Mouse (Mus musculus) forebrain, embryonic 11.5 days (tissue): ENCODE measurements at regions not wholly inside any gene's neighbourhood (a gene's known extent, or its start where the extent isn't known, plus 50 kb on each side); places are given as distances from the start of the nearest gene placed in this dataset.
"Not testable (repeated sequence)": the region's sequence is repeated elsewhere in the genome, so short reads cannot be mapped to it uniquely, and the experiment has no call there.

Experiments used
- ATAC-seq: fragments of 200-750 bp; cut with Nextera tagmentation; replicated peaks from 2 replicates; pipeline ENCODE4 v1.8.0; 2017; ENCODE audit warnings: moderate TSS enrichment; ENCODE audit not compliant: low FRiP score
- DNase-seq: peaks from one replicate; pipeline ENCODE4 v3.0.0-alpha.2; 2017; ENCODE audit warnings: low spot score
- H3K27ac ChIP-seq: fragments of 300-500 bp; sonication (generic); 2 replicates; pipeline ENCODE4 v1.5.1; 2014; ENCODE audit warnings: low read depth, low read length
- H3K27me3 ChIP-seq: fragments of 300-500 bp; sonication (generic); 2 replicates; pipeline ENCODE4 v1.6.1; 2014; ENCODE audit warnings: mild to moderate bottlenecking, low read length, mixed read lengths; ENCODE audit not compliant: control insufficient read depth, insufficient read depth
- H3K36me3 ChIP-seq: fragments of 300-500 bp; sonication (generic); 2 replicates; pipeline ENCODE4 v1.6.1; 2014; ENCODE audit warnings: mild to moderate bottlenecking, low read length, moderate library complexity, mixed read lengths; ENCODE audit not compliant: control insufficient read depth, insufficient read depth
- H3K4me1 ChIP-seq: fragments of 300-500 bp; sonication (generic); replicated peaks from 2 replicates; pipeline ENCODE4 v1.6.1; 2014; ENCODE audit warnings: low read length, mixed read lengths; ENCODE audit not compliant: control insufficient read depth, insufficient read depth
- H3K4me2 ChIP-seq: fragments of 300-500 bp; sonication (generic); 2 replicates; pipeline ENCODE4 v1.6.1; 2014; ENCODE audit warnings: low read depth, mild to moderate bottlenecking, low read length, moderate library complexity, mixed read lengths; ENCODE audit not compliant: severe bottlenecking
- H3K4me3 ChIP-seq: fragments of 300-500 bp; sonication (generic); 2 replicates; pipeline ENCODE4 v1.5.1; 2014; ENCODE audit warnings: low read depth, low read length
- H3K9ac ChIP-seq: fragments of 300-500 bp; sonication (generic); 2 replicates; pipeline ENCODE4 v1.6.1; 2014; ENCODE audit warnings: low read length
- H3K9me3 ChIP-seq: fragments of 300-500 bp; sonication (generic); 2 replicates; pipeline ENCODE4 v1.6.1; 2016; ENCODE audit warnings: low read length, mixed read lengths; ENCODE audit not compliant: control insufficient read depth
- WGBS: fragments of 180-500 bp; shearing (Covaris S2); extraction: QIAGEN DNeasy Blood & Tissue Kit; methylation state at CpG from one replicate; pipeline ENCODE4 v1.1.7; 2014; 5-methylcytosine and 5-hydroxymethylcytosine counted together

DNA sequence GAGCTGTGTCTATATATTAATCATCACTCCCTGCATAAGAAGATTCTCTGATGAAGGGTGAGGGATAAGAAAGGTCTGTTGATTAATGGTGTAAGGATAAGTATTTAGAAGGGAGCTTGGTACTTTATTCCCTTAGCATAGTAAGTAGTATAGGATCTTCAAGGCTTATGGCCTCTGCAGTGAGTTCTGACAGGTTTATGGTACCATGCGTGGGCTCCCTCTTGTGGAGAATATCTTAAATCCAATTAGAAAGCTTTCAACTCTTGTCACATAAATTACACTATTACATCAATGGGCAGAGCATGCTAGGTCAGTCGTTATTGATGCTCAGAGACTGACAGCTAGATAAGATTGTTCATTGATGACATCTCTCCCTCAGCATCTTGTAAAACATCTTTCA, 112.7 kb upstream of the Grin3a start:
- no peaks in the 10 kb centered on the region for H3K4me1 ChIP-seq
- H3K27ac ChIP-seq, result no peak overlapping the region
- WGBS, result 33% methylated on average over 2 of the region's 2 CpGs
- no peaks in the 10 kb centered on the region for H3K27me3 ChIP-seq
- H3K9ac ChIP-seq, result no peak overlapping the region
- DNase-seq (no peak), ATAC-seq (0 out of 2 replicates have a peak, but pooled peaks have one; percentile 10)
- H3K9me3 ChIP-seq, result no peaks in the 10 kb centered on the region
- H3K4me3 ChIP-seq, result no peak overlapping the region
- H3K4me2 ChIP-seq, result no peak overlapping the region
- H3K36me3 ChIP-seq, result no peaks in the 10 kb centered on the region

DNA sequence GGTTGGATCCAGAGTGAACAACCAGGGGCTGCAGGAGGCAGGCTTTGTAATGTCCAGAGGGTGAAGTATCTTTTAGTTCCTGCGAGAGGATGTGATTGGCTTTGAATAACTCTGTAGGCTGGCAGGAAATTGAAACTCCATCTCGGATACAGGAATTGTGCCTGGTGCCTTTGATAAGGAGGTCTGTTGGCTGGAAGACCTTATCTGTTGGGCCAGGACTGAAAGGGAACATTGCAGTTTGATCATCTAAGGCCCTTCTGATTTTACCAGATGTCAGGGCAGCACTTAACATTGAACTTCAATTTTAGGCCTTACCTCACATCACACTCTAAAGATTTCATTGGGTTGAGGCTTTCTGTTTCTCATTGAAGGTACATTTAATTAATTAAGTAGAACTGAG, 111.3 kb upstream of the Grin3a start:
- WGBS, result 47% methylated on average over 2 of the region's 2 CpGs
- no peak for DNase-seq

DNA sequence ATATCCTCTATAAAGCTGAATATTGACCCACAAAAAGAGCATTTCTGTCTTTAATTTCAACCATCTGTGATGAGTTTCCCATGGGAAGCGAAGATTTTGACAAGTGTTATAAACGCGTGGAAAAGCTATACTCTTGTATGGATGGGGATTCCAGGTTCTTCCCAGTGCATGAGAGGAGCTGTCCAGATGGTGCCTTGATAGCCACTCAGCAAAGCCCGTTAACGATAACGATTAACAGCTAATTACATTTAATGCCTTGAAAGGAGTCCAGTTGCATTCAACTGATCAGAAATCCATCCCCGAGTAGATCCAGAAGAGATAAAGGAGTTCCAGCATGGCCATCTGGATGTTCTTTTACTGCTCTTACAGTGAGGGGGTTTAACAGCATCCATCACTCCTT, 100.8 kb upstream of the Grin3a start:
- H3K27me3 ChIP-seq, result no peaks in the 10 kb centered on the region
- no peak for ATAC-seq
- no peaks in the 10 kb centered on the region for H3K36me3 ChIP-seq
- WGBS, result 69% methylated on average over 7 of the region's 7 CpGs
- no peaks in the 10 kb centered on the region for H3K4me1 ChIP-seq
- no peak overlapping the region for H3K4me3 ChIP-seq
- no peak overlapping the region for H3K9ac ChIP-seq
- DNase-seq, result no peak
- no peak overlapping the region for H3K27ac ChIP-seq
- no peaks in the 10 kb centered on the region for H3K9me3 ChIP-seq
- no peak overlapping the region for H3K4me2 ChIP-seq

More for the DNA sequence above, 111.3 kb upstream of the Grin3a start:
- no peak for ATAC-seq
- Histone ChIP-seq H3K4me2 (no peak overlapping the region), H3K36me3 (no peaks in the 10 kb centered on the region), H3K9ac (no peak overlapping the region), H3K9me3 (no peaks in the 10 kb centered on the region), H3K27ac (no peak overlapping the region), H3K4me1 (no peaks in the 10 kb centered on the region), H3K27me3 (no peaks in the 10 kb centered on the region), H3K4me3 (no peak overlapping the region)

DNA sequence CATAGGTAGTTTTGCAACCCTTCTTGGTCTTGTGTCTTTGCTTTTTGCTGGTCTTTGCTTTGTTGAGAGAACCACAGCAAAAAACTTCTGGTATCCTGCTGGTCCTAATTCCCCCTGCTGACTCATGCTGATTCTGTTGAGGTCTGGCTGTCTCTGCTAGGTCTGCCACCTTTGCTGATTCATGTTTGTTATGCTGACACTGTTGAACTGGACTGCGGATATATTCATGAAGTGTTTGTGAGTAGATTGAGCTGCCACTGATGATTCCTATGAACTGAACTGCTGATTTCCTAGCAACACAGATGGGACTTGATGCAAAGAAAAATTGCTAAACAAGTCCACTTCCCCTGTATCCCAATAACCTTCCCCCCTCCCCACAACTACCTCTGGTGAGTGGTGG, 91.9 kb upstream of the Grin3a start:
- ATAC-seq (no peak), DNase-seq (no peak)
- Histone ChIP-seq H3K27me3 (no peaks in the 10 kb centered on the region), H3K27ac (no peak overlapping the region), H3K4me2 (no peak overlapping the region), H3K9ac (no peak overlapping the region), H3K4me3 (no peak overlapping the region), H3K4me1 (no peaks in the 10 kb centered on the region), H3K9me3 (no peaks in the 10 kb centered on the region), H3K36me3 (no peaks in the 10 kb centered on the region)
- WGBS, result 100% methylated on average over 1 of the region's 1 CpGs

DNA sequence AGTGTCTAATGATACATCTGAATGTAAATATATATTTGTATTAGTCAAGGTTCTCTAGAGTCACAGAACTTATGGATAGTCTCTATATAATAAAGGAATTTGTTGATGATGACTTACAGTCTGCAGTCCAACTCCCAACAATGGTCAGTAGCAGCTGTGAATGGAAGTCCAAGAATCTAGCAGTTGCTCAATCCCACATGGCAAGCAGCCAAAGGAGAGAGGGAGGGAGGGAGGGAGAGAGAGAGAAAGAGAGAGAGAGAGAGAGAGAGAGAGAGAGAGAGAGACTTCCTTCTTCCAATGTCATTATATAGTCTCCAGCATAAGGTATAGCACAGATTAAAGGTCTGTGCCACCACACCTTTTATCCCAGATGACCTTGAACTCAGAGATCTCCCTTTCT, 84.1 kb upstream of the Grin3a start:
- H3K36me3 ChIP-seq, H3K9me3 ChIP-seq, H3K27ac ChIP-seq, H3K4me1 ChIP-seq, DNase-seq, H3K27me3 ChIP-seq, H3K4me2 ChIP-seq, H3K4me3 ChIP-seq, ATAC-seq, H3K9ac ChIP-seq: not testable (repeated sequence)

DNA sequence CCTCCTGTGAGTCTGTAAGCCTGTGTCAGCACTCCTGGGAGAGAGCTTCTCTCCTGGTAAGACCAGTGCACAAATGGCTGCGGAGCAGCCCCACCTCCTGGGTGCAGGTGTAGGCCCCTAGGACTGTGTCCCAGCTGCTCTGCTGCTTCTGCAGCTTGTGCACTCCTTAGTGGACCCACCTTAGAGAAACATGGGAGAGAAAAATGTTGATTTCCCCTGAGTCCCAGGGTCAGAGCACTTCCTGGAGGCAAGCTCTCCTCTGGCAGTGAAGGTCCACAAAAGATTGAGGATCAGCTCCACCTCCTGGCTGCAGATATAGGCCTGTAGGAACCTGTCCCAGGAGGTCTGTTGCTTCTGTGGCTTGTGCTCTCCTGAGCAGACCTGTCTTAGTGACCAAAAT, 81.5 kb upstream of the Grin3a start:
- H3K27ac ChIP-seq, result no peak overlapping the region
- H3K36me3 ChIP-seq, result no peaks in the 10 kb centered on the region
- no peaks in the 10 kb centered on the region for H3K9me3 ChIP-seq
- H3K4me3 ChIP-seq, result no peak overlapping the region
- H3K4me1 ChIP-seq, result no peaks in the 10 kb centered on the region
- no peak overlapping the region for H3K9ac ChIP-seq
- no peak for ATAC-seq
- DNase-seq, result no peak
- H3K27me3 ChIP-seq, result no peaks in the 10 kb centered on the region
- no peak overlapping the region for H3K4me2 ChIP-seq
- WGBS, result 73% methylated on average over 1 of the region's 1 CpGs

DNA sequence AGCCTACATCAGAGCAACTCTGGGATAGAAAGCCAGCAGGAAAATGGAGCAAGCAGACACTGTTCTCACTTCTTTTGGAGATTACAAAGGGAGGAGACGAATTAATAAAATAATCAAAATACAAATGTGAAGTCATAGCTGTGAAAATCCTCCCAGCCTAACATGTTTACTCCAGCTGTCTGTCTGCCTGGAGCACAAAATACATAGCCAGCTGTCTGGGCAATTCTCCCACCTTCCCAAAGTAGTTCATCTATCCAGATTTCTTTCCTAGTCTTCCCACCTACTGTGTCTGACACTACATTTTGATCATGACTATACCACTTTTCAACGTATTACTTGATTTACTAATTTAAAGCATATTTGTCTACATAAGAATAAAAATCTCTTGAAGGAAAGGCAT, 68.7 kb upstream of the Grin3a start:
- no peak for ATAC-seq
- DNase-seq, result no peak
- Histone ChIP-seq H3K4me2 (no peak overlapping the region), H3K36me3 (no peaks in the 10 kb centered on the region), H3K27me3 (no peaks in the 10 kb centered on the region), H3K4me1 (no peaks in the 10 kb centered on the region), H3K9ac (no peak overlapping the region), H3K27ac (no peak overlapping the region), H3K9me3 (no peaks in the 10 kb centered on the region), H3K4me3 (no peak overlapping the region)
- 85% methylated on average over 2 of the region's 2 CpGs for WGBS

DNA sequence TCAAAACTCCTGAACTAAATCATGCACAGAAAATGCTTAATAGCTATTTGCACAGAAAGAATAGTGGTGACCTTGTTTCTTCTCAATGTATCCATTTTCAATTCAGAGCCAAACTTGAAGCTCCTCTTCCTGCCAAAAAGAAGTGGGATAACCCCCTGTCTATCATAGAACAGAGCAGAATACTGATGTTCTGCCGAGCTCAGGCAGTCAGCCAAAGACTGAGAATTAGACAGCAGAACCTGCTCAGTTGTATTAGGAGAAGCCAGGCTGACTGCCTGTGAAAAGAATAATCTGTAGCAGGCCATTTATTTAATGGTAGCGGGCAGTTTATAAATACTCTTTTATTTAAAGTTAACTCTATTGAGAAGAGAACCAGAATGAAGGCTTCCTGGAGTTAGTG, 68.1 kb upstream of the Grin3a start:
- H3K9me3 ChIP-seq, result no peaks in the 10 kb centered on the region
- H3K9ac ChIP-seq, result no peak overlapping the region
- no peak overlapping the region for H3K4me2 ChIP-seq
- no peaks in the 10 kb centered on the region for H3K27me3 ChIP-seq
- H3K4me3 ChIP-seq, result no peak overlapping the region
- ATAC-seq (no peak), DNase-seq (no peak)
- WGBS, result 73% methylated on average over 2 of the region's 2 CpGs
- H3K4me1 ChIP-seq, result no peaks in the 10 kb centered on the region
- no peak overlapping the region for H3K27ac ChIP-seq
- H3K36me3 ChIP-seq, result no peaks in the 10 kb centered on the region
